Mouse (Mus musculus): ENCODE data around the gene Ndufb5. TPM values are rescaled to one million over a fixed set of nuclear protein-coding genes. Genes with fewer than 3 reads are reported as not detected.
"Not testable (repeated sequence)": the region's sequence is repeated elsewhere in the genome, so short reads cannot be mapped to it uniquely, and the experiment has no call there.

Gene Ndufb5
- polyA plus RNA-seq, 1 experiment from 2014 or later, result 124 TPM

- H3K27me3 ChIP-seq, result no peaks in the 10 kb centered on the region
- no peak overlapping the region for H3K27ac ChIP-seq (replicated peaks)
- no peak overlapping the region for H3K4me3 ChIP-seq (replicated peaks)
- WGBS (ENCODE audit: insufficient replicate concordance), result 81% methylated on average over 4 of the region's 4 CpGs
- no peak overlapping the region for H3K4me2 ChIP-seq
- no peaks in the 10 kb centered on the region for H3K4me1 ChIP-seq (replicated peaks)
- no peak for ATAC-seq (ENCODE audit: insufficient read depth)
- no peak overlapping the region for H3K9ac ChIP-seq
- no peaks in the 10 kb centered on the region for H3K9me3 ChIP-seq (replicated peaks)
- H3K36me3 ChIP-seq (replicated peaks), result peaks cover 89% of the 10 kb centered on the region
Observed at GRCm38 (mm10) chr3:32727861-32728260, 8.9 kb upstream of the Ndufb5 start.

- WGBS (ENCODE audit: insufficient replicate concordance), result under 1% methylated on average over 31 of the region's 31 CpGs
- Histone ChIP-seq H3K9me3 (replicated peaks) (no peaks in the 10 kb centered on the region), H3K4me3 (replicated peaks) (peak within 1 kb of the TSS; percentile 88), H3K4me2 (peak within 1 kb of the TSS; percentile 88), H3K27me3 (no peaks in the 10 kb centered on the region), H3K4me1 (replicated peaks) (peaks cover 31% of the 10 kb centered on the region), H3K36me3 (replicated peaks) (peaks cover 19% of the 10 kb centered on the region), H3K27ac (replicated peaks) (peak within 1 kb of the TSS; percentile 82), H3K9ac (peak within 1 kb of the TSS; percentile 81)
- ATAC-seq (ENCODE audit: insufficient read depth), result peak; percentile 18
Observed at GRCm38 (mm10) chr3:32737172-32737655, 424 bp downstream of the Ndufb5 start, which contains the start of gene Mrpl47. Gene Mrpl47, minus strand, starts transcription at chr3:32737605.

GRCm38 (mm10) chr3:32738549-32738948 lies 1.8 kb downstream of the Ndufb5 start:
- no peaks in the 10 kb centered on the region for H3K27me3 ChIP-seq
- H3K9me3 ChIP-seq (replicated peaks), result no peaks in the 10 kb centered on the region
- peak overlapping the region; percentile 88; the same call in 1 of the 2 replicates for H3K4me2 ChIP-seq
- WGBS (ENCODE audit: insufficient replicate concordance), result 83% methylated on average over 5 of the region's 5 CpGs
- H3K9ac ChIP-seq, result no peak overlapping the region
- ATAC-seq (ENCODE audit: insufficient read depth), result no peak
- H3K4me3 ChIP-seq (replicated peaks), result no peak overlapping the region
- H3K4me1 ChIP-seq (replicated peaks), result peaks cover 31% of the 10 kb centered on the region
- no peak overlapping the region for H3K27ac ChIP-seq (replicated peaks)
- peaks cover 13% of the 10 kb centered on the region for H3K36me3 ChIP-seq (replicated peaks)

- WGBS (ENCODE audit: insufficient replicate concordance), result 53% methylated on average over 2 of the region's 2 CpGs
- Histone ChIP-seq H3K4me1 (replicated peaks) (peaks cover 13% of the 10 kb centered on the region), H3K9ac (no peak overlapping the region), H3K9me3 (replicated peaks) (no peaks in the 10 kb centered on the region), H3K27ac (replicated peaks) (no peak overlapping the region), H3K4me2 (no peak overlapping the region), H3K27me3 (no peaks in the 10 kb centered on the region), H3K4me3 (replicated peaks) (no peak overlapping the region), H3K36me3 (replicated peaks) (peaks cover 23% of the 10 kb centered on the region)
- no peak for ATAC-seq (ENCODE audit: insufficient read depth)
Observed at GRCm38 (mm10) chr3:32742276-32742780, 5.5 kb downstream of the Ndufb5 start.

GRCm38 (mm10) chr3:32745001-32745400 lies 8.2 kb downstream of the Ndufb5 start:
- no peaks in the 10 kb centered on the region for H3K4me1 ChIP-seq (replicated peaks)
- H3K27ac ChIP-seq (replicated peaks), result no peak overlapping the region
- H3K4me2 ChIP-seq, result no peak overlapping the region
- H3K27me3 ChIP-seq, result no peaks in the 10 kb centered on the region
- no peak overlapping the region for H3K9ac ChIP-seq
- no peaks in the 10 kb centered on the region for H3K9me3 ChIP-seq (replicated peaks)
- H3K4me3 ChIP-seq (replicated peaks), result no peak overlapping the region
- H3K36me3 ChIP-seq (replicated peaks), result peaks cover 44% of the 10 kb centered on the region
- 84% methylated on average over 6 of the region's 6 CpGs for WGBS (ENCODE audit: insufficient replicate concordance)
- no peak for ATAC-seq (ENCODE audit: insufficient read depth)

- not testable (repeated sequence) for H3K4me3 ChIP-seq (replicated peaks); H3K27me3 ChIP-seq; H3K9ac ChIP-seq; H3K27ac ChIP-seq (replicated peaks); H3K4me1 ChIP-seq (replicated peaks); H3K9me3 ChIP-seq (replicated peaks); H3K4me2 ChIP-seq; ATAC-seq (ENCODE audit: insufficient read depth)
- H3K36me3 ChIP-seq (replicated peaks), result peaks cover 49% of the 10 kb centered on the region
Observed at GRCm38 (mm10) chr3:32745426-32745825, 8.6 kb downstream of the Ndufb5 start.

- H3K9me3 ChIP-seq (replicated peaks), result no peaks in the 10 kb centered on the region
- H3K4me3 ChIP-seq (replicated peaks), result no peak overlapping the region
- H3K4me2 ChIP-seq, result no peak overlapping the region
- no peaks in the 10 kb centered on the region for H3K4me1 ChIP-seq (replicated peaks)
- peaks cover 70% of the 10 kb centered on the region for H3K36me3 ChIP-seq (replicated peaks)
- WGBS (ENCODE audit: insufficient replicate concordance), result 79% methylated on average over 9 of the region's 9 CpGs
- H3K27ac ChIP-seq (replicated peaks), result no peak overlapping the region
- no peak overlapping the region for H3K9ac ChIP-seq
- H3K27me3 ChIP-seq, result no peaks in the 10 kb centered on the region
- ATAC-seq (ENCODE audit: insufficient read depth), result no peak
Observed at GRCm38 (mm10) chr3:32748384-32748783, 11.6 kb downstream of the Ndufb5 start.

DNA sequence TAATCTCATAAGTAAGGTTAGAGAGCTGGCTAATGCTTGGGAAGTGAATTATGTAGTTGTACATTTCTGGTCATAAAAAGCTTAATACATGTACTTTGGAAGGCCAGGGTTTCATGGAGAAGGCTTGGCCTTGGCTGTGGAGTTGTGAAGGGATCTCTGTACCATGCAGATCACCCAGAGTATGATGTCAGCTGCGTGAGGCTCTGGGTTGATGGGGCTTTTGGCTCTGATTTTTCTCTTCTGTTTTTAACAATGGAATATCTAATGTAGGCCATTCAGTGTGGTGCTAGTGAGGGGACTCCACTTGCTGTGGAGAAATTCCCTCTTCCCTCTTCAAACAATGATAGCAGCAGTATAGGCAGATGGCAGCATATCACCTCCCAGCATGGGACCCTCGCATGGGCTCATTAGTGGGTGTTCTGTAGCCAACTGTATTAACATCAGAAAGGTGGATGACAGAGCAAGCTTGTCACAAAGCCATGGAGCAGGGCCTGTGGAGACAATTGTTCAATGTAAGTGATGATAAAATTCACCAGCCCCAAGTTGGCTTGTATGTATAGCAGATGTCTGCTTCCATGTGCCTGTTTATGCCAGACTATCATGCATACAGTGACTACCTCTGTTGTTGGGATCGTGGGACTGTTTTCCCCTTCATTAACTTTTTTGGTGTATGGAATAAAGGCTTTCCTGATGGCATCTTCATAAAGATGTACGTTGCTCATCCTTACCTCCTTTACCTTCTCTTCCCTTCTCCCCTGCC lies 13.2 kb downstream of the Ndufb5 start:
- ATAC-seq (ENCODE audit: insufficient read depth), result no peak
- H3K4me3 ChIP-seq (replicated peaks), result no peak overlapping the region
- H3K4me1 ChIP-seq (replicated peaks), result no peaks in the 10 kb centered on the region
- no peak overlapping the region for H3K4me2 ChIP-seq
- peaks cover 76% of the 10 kb centered on the region for H3K36me3 ChIP-seq (replicated peaks)
- WGBS (ENCODE audit: insufficient replicate concordance), result 72% methylated on average over 4 of the region's 4 CpGs
- no peaks in the 10 kb centered on the region for H3K27me3 ChIP-seq
- H3K9me3 ChIP-seq (replicated peaks), result no peaks in the 10 kb centered on the region
- no peak overlapping the region for H3K9ac ChIP-seq
- H3K27ac ChIP-seq (replicated peaks), result no peak overlapping the region

- H3K27me3 ChIP-seq, result no peaks in the 10 kb centered on the region
- no peak for ATAC-seq (ENCODE audit: insufficient read depth)
- H3K27ac ChIP-seq (replicated peaks), result no peak overlapping the region
- WGBS (ENCODE audit: insufficient replicate concordance), result 80% methylated on average over 3 of the region's 3 CpGs
- H3K9ac ChIP-seq, result no peak overlapping the region
- peaks cover 48% of the 10 kb centered on the region for H3K36me3 ChIP-seq (replicated peaks)
- H3K4me1 ChIP-seq (replicated peaks), result no peaks in the 10 kb centered on the region
- H3K4me3 ChIP-seq (replicated peaks), result no peak overlapping the region
- H3K9me3 ChIP-seq (replicated peaks), result no peaks in the 10 kb centered on the region
- no peak overlapping the region for H3K4me2 ChIP-seq
Observed at GRCm38 (mm10) chr3:32754384-32754915, 17.7 kb downstream of the Ndufb5 start.

- Histone ChIP-seq H3K27me3 (no peaks in the 10 kb centered on the region), H3K4me3 (replicated peaks) (no peak overlapping the region), H3K9me3 (replicated peaks) (no peaks in the 10 kb centered on the region), H3K9ac (no peak overlapping the region), H3K4me1 (replicated peaks) (no peaks in the 10 kb centered on the region), H3K4me2 (no peak overlapping the region), H3K27ac (replicated peaks) (no peak overlapping the region), H3K36me3 (replicated peaks) (0 out of 2 replicates have a peak, but pooled peaks cover 10% of the 10 kb centered on the region)
- no peak for ATAC-seq (ENCODE audit: insufficient read depth)
- WGBS (ENCODE audit: insufficient replicate concordance), result 59% methylated on average over 5 of the region's 5 CpGs
Observed at GRCm38 (mm10) chr3:32759212-32759611, 22.4 kb downstream of the Ndufb5 start.

GRCm38 (mm10) chr3:32762962-32763361 lies 26.2 kb downstream of the Ndufb5 start:
- H3K27me3 ChIP-seq, result no peaks in the 10 kb centered on the region

More at GRCm38 (mm10) chr3:32762962-32763361, 26.2 kb downstream of the Ndufb5 start:
- Histone ChIP-seq H3K4me1 (replicated peaks) (no peaks in the 10 kb centered on the region), H3K9ac (no peak overlapping the region), H3K9me3 (replicated peaks) (no peaks in the 10 kb centered on the region), H3K4me3 (replicated peaks) (no peak overlapping the region), H3K36me3 (replicated peaks) (no peaks in the 10 kb centered on the region), H3K27ac (replicated peaks) (no peak overlapping the region), H3K4me2 (no peak overlapping the region)
- 56% methylated on average over 8 of the region's 8 CpGs for WGBS (ENCODE audit: insufficient replicate concordance)
- no peak for ATAC-seq (ENCODE audit: insufficient read depth)

Data from liver, embryonic 15.5 days (tissue).